Mouse (Mus musculus) E14TG2a.4 (cell line): ENCODE results near the gene Anks6.

Experiments
- CTCF ChIP-seq: conservative IDR thresholded peaks from 2 replicates; pipeline ENCODE4 v1.5.1; 2014; ENCODE audit warnings: low read length
- NANOG ChIP-seq: IDR thresholded peaks from 2 replicates; pipeline ENCODE4 v1.6.1; 2014; ENCODE audit warnings: borderline replicate concordance, low read length, mixed read lengths
- POU5F1 ChIP-seq: IDR thresholded peaks from 2 replicates; pipeline ENCODE4 v1.6.1; 2014; ENCODE audit warnings: low read length, borderline replicate concordance

DNA sequence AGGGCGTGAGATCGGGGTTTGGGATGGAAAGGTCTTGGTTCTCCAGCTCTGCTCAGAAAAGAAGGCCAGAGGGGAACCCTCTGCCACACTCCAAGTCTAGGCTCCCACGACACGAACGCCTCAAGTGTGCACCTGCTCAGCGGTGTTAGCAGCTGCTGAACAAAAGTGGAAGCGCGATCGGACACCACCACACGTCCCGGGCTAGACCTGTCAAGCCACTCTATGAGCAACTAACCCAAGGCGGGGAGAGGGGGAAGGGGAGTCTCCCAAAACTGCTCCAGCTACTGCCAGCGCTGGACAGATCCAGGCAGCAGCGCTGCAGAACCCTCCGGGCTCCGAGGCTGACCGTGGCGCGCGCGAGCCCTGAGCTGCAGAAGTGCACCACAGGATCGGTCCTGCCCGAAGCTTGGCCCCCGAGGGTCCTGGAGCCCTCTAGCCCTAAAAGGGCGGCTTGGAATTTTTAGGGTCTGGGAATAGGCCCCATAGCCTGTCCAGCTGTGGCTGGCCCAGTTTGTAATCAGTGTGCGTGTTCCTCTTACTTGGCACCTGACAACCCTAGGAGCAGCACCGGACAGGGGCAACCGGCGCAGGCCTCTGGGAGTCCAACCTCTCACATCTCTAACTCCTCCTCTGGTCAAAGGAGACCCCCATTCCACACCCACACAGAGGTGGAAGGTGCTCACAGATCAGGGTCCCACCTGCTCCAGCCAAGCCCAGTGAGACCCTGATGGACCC lies 66.8 kb downstream of the Anks6 start:
- TF ChIP-seq CTCF = no peak
- TF ChIP-seq NANOG = no peak
- TF ChIP-seq POU5F1 = no peak
